ENCODE assay signal across 21 mouse cellular contexts in the genomic region with DNA sequence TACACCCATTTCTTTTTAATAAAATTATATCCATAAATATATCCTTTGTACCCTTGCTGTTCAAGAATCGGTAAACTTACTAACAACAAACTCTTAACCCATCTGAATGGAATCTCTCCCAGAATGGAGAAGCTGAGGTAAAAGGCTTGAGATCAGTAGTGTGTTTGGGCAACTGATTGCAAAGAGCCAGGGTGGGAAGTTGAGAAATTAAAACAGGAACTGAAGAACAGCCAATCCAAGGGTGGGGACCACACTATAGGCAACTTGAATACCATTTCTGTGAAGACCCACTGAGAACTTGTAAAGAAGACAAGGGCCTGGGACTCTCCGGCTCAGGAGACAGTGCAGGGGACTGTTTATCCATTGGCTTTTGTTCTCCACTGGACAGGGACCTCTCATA.
DNase-seq lines count a peak whose midpoint lies in the region; ATAC-seq lines count a peak whose summit lies in the region.
"Had no signal": no experiment of that assay in that cellular context is flagged by ENCODE, and none has a peak within 500 bp of the region (broad histone marks: within the 10 kb centered on the region; RNA-seq: fewer than 3 reads in every experiment).

No protein-coding gene starts in this region.

- peak; percentile 12 for DNase-seq in 416B (ENCODE audit: low read depth)
- no peak for DNase-seq in adrenal gland, postnatal 36 days
- no peak for DNase-seq in urinary bladder, postnatal 10 days (ENCODE audit: low spot score)
- DNase-seq in testis, postnatal 10 days (ENCODE audit: low spot score) = no peak
- DNase-seq: adrenal gland, adult 8-10 months; adrenal gland, postnatal 14 days; B cell, adult 2 months; cerebellum, adult 11 months; cerebellum, adult 18-20 months; cerebellum, adult 8-10 months; cerebellum, adult 9-11 months; cerebellum, postnatal 14 days; cerebellum, postnatal 36 days; forebrain, postnatal 0 days had no signal

- ATAC-seq in common myeloid progenitor, adult 5-6 weeks (replicated peaks; ENCODE audit: low read depth, poor library complexity, severe bottlenecking) = peak; percentile 63; the same call in 1 of the 2 replicates
- ATAC-seq in megakaryocyte, adult 5-6 weeks (ENCODE audit: poor library complexity, severe bottlenecking) = peak; percentile 89
- ATAC-seq: activated CD4-positive, CD25-positive, alpha-beta regulatory T cell, adult 4 months; CD4-positive, CD25-positive, alpha-beta regulatory T cell, adult 4 months; forebrain, embryonic 13.5 days; forebrain, embryonic 15.5 days; forebrain, postnatal 0 days; Patski had no signal
